Mouse (Mus musculus): ENCODE data around the gene Acer1. TPM values are rescaled to one million over a fixed set of nuclear protein-coding genes. Genes with fewer than 3 reads are reported as not detected.
A peak's percentile ranks its signal among the peaks of the same experiment; 100 is the strongest.

The Acer1 gene
- polyA plus RNA-seq, 1 experiment from 2014 or later = not detected

DNA sequence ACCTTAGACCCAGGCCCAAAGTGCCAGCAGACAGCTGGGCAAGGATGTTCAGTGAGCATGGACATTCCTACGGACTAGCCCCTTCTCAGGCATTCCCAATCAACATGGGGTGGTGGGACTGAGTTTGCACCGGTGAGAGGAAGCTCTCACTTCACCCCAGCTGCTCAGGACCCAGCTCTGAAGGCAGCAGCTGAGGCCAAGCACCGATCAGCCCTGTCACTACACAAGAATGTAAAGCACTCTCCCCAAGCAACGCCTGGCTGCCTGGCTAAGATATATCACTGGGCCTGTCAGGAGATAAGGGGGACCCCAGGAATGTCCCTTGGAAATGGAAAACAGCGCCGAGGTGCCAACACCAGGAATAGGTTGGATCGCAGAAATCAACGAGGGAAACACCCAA, 19.3 kb upstream of the Acer1 start:
- Histone ChIP-seq H3K27me3 (no peaks in the 10 kb centered on the region), H3K4me3 (no peak overlapping the region), H3K4me1 (peaks cover 14% of the 10 kb centered on the region), H3K9ac (no peak overlapping the region), H3K4me2 (replicated peaks) (no peak overlapping the region), H3K27ac (no peak overlapping the region), H3K9me3 (no peaks in the 10 kb centered on the region), H3K36me3 (peaks cover 65% of the 10 kb centered on the region)
- WGBS = 68% methylated on average over 8 of the region's 8 CpGs
- ATAC-seq (ENCODE audit: low FRiP score, low read depth) = no peak

GRCm38 (mm10) chr17:56999968-57000609, 18.2 kb upstream of the Acer1 start, which contains the start of gene Pspn:
TSS of gene Pspn (minus strand) at chr17:57000018.
- H3K4me2 ChIP-seq (replicated peaks) = no peak within 1 kb of the TSS
- peaks cover 14% of the 10 kb centered on the region for H3K4me1 ChIP-seq
- no peaks in the 10 kb centered on the region for H3K27me3 ChIP-seq
- ATAC-seq (ENCODE audit: low FRiP score, low read depth) = no peak
- WGBS = 78% methylated on average over 9 of the region's 9 CpGs
- no peak within 1 kb of the TSS for H3K27ac ChIP-seq
- no peak within 1 kb of the TSS for H3K9ac ChIP-seq
- H3K4me3 ChIP-seq = no peak within 1 kb of the TSS
- no peaks in the 10 kb centered on the region for H3K9me3 ChIP-seq
- peaks cover 65% of the 10 kb centered on the region for H3K36me3 ChIP-seq

- H3K4me1 ChIP-seq = peaks cover 14% of the 10 kb centered on the region
- no peak for ATAC-seq (ENCODE audit: low FRiP score, low read depth)
- no peak overlapping the region for H3K27ac ChIP-seq
- H3K9me3 ChIP-seq = no peaks in the 10 kb centered on the region
- no peaks in the 10 kb centered on the region for H3K27me3 ChIP-seq
- H3K9ac ChIP-seq = no peak overlapping the region
- H3K4me3 ChIP-seq = no peak overlapping the region
- H3K4me2 ChIP-seq (replicated peaks) = no peak overlapping the region
- 92% methylated on average over 9 of the region's 9 CpGs for WGBS
- peaks cover 65% of the 10 kb centered on the region for H3K36me3 ChIP-seq
Measured at GRCm38 (mm10) chr17:56999414-56999813, 17.5 kb upstream of the Acer1 start.

DNA sequence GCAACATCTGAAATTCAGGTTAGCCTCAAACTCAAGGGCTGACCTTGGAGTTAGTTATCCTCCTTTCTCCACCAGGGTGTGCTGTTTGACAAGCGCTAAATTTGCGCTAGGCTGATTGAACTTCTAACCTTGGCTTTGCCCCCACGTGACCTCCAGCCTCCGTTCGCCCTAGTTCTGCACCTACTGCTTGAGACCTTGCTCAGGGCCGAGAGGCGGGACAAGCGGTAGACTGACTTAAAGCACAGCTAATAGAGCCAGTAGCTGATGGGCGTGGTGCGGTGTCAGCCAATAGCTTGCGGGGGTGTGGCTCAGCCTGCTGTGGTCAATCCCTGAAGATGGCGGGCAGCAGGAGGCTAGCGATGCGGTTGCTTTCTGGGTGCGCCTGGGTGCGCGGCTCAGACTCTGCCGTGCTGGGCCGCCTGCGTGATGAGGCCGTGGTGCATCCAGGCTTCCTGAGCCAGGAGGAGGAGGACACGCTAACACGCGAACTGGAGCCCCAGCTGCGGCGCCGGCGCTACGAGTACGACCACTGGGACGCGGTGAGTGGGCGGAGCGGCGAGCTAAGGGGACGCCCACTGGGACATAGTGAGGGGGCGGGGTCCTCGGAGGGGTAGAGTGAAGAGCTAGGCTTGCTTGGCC, 15.2 kb upstream of the Acer1 start, which contains the start of gene Alkbh7:
Alkbh7 (plus strand) TSS at position 311 of the 639 bp plus-strand sequence.
- peaks cover 14% of the 10 kb centered on the region for H3K4me1 ChIP-seq
- peak within 1 kb of the TSS; percentile 83 for H3K27ac ChIP-seq
- peak within 1 kb of the TSS; percentile 76 for H3K4me2 ChIP-seq (replicated peaks)
- H3K36me3 ChIP-seq = peaks cover 66% of the 10 kb centered on the region
- no peaks in the 10 kb centered on the region for H3K27me3 ChIP-seq
- H3K9me3 ChIP-seq = no peaks in the 10 kb centered on the region
- H3K4me3 ChIP-seq = peak within 1 kb of the TSS; percentile 81
- peak within 1 kb of the TSS; percentile 74 for H3K9ac ChIP-seq
- peak; percentile 99 for ATAC-seq (ENCODE audit: low FRiP score, low read depth)
- WGBS = under 1% methylated on average over 38 of the region's 38 CpGs

DNA sequence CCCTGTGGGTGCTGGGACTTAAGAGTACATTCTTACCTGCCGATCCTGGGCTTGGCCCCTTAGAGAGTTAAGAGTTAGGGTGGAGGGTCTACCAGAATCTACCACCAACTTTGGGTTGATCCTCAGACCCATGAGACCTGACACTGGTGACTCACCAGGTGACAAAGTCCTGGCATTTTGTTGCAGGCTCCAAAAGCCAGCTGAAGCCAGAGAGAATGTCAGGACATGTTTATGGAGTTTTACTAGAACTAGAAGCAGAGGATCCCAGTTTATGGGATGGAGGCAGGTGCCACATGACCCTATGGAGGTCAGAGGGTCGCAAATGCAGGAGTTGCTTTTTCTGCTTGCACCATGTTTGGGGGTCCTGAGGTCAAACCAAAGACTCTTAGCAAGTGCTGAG, 14.6 kb upstream of the Acer1 start:
- H3K9me3 ChIP-seq = no peaks in the 10 kb centered on the region
- H3K27me3 ChIP-seq = no peaks in the 10 kb centered on the region
- ATAC-seq (ENCODE audit: low FRiP score, low read depth) = no peak
- H3K27ac ChIP-seq = no peak overlapping the region
- H3K9ac ChIP-seq = no peak overlapping the region
- H3K36me3 ChIP-seq = peaks cover 72% of the 10 kb centered on the region
- peak overlapping the region; percentile 76 for H3K4me2 ChIP-seq (replicated peaks)
- 73% methylated on average over 2 of the region's 2 CpGs for WGBS
- peak overlapping the region; percentile 81; the same call in 1 of the 2 replicates for H3K4me3 ChIP-seq
- peaks cover 14% of the 10 kb centered on the region for H3K4me1 ChIP-seq

GRCm38 (mm10) chr17:56995046-56995445, 13.1 kb upstream of the Acer1 start:
- Histone ChIP-seq H3K4me2 (replicated peaks) (no peak overlapping the region), H3K27ac (no peak overlapping the region), H3K36me3 (peaks cover 68% of the 10 kb centered on the region), H3K9ac (no peak overlapping the region), H3K4me3 (no peak overlapping the region), H3K4me1 (peaks cover 21% of the 10 kb centered on the region), H3K27me3 (no peaks in the 10 kb centered on the region), H3K9me3 (no peaks in the 10 kb centered on the region)
- no peak for ATAC-seq (ENCODE audit: low FRiP score, low read depth)
- WGBS = 92% methylated on average over 8 of the region's 8 CpGs

GRCm38 (mm10) chr17:56990966-56991365, 9.0 kb upstream of the Acer1 start:
- peaks cover 44% of the 10 kb centered on the region for H3K36me3 ChIP-seq
- peak overlapping the region; percentile 86 for H3K9ac ChIP-seq
- H3K4me2 ChIP-seq (replicated peaks) = peak overlapping the region; percentile 78
- H3K4me3 ChIP-seq = peak overlapping the region; percentile 88
- H3K9me3 ChIP-seq = no peaks in the 10 kb centered on the region
- H3K4me1 ChIP-seq = peaks cover 7% of the 10 kb centered on the region
- H3K27me3 ChIP-seq = no peaks in the 10 kb centered on the region
- no peak overlapping the region for H3K27ac ChIP-seq
- no peak for ATAC-seq (ENCODE audit: low FRiP score, low read depth)
- 72% methylated on average over 2 of the region's 2 CpGs for WGBS

GRCm38 (mm10) chr17:56990115-56990746, 8.3 kb upstream of the Acer1 start, which contains the start of gene Clpp:
TSS of gene Clpp (plus strand) at chr17:56990305.
- ATAC-seq (ENCODE audit: low FRiP score, low read depth) = peak; percentile 97
- H3K4me1 ChIP-seq = peaks cover 7% of the 10 kb centered on the region

DNA sequence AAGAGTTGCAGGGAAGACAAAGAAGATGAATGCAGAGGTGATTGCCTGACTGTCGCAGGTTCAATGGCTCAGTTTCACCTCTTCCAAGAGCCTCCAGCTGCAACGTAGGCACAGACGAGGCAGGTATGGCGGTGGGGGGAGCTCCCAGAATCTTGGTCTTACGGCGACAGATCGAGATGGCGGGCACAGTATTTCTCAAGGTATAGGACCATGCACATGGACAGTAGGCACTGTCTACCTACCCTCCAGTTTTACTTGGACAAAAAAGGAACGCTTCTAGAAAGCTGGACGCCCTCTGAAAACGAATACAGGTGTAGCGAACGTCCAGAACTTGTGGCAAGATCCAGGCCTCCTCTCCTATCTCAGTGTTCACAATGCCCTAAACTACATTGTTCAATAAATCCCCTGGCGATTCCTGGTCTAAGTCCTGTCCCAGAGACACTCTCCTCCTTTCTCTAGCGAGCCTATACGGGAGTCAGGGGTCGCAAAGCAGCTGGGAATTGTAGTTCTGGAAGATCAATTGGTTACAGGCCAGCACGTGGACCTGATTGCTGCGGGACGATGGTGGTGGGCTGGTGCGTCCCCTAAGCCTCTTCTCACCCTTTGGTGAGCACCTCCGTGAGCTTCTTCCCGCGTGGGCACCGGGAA, 7.7 kb upstream of the Acer1 start:
- Histone ChIP-seq H3K9me3 (no peaks in the 10 kb centered on the region), H3K9ac (peak overlapping the region; percentile 68), H3K36me3 (peaks cover 31% of the 10 kb centered on the region), H3K4me2 (replicated peaks) (peak overlapping the region; percentile 78), H3K27ac (peak overlapping the region; percentile 70; the same call in 1 of the 2 replicates), H3K4me3 (peak overlapping the region; percentile 88), H3K27me3 (no peaks in the 10 kb centered on the region), H3K4me1 (peaks cover 7% of the 10 kb centered on the region)
- WGBS = 3% methylated on average over 25 of the region's 25 CpGs
- peak; percentile 92 for ATAC-seq (ENCODE audit: low FRiP score, low read depth)

More at GRCm38 (mm10) chr17:56990115-56990746, 8.3 kb upstream of the Acer1 start, which contains the start of gene Clpp:
- peak within 1 kb of the TSS; percentile 70 for H3K27ac ChIP-seq
- no peaks in the 10 kb centered on the region for H3K9me3 ChIP-seq
- peak within 1 kb of the TSS; percentile 78 for H3K4me2 ChIP-seq (replicated peaks)
- peak within 1 kb of the TSS; percentile 86 for H3K9ac ChIP-seq
- under 1% methylated on average over 52 of the region's 52 CpGs for WGBS
- H3K4me3 ChIP-seq = peak within 1 kb of the TSS; percentile 88
- peaks cover 37% of the 10 kb centered on the region for H3K36me3 ChIP-seq
- H3K27me3 ChIP-seq = no peaks in the 10 kb centered on the region

DNA sequence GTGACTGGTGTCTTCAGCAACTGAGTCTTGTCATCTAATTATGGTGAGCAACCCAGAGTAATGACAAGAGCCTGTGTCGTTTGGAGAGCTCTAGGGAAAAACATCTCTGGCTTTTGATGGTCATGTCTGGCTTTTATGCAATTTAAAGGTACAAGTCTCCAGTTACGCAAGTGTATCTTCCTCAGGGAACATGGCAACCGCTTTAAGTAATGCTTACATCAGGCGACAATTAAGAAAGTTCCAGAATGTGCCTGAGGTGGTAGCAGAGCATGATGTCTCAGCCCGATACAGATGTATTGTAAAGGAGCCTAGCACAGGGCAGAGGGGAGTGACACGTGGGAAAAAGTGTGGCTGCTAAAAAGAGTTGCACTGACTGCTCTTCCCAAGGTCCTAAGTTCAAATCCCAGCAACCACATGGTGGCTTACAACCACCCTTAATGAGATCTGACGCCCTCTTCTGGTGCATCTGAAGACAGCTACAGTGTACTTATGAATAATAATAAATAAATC, 7.0 kb upstream of the Acer1 start:
- peak overlapping the region; percentile 78 for H3K4me2 ChIP-seq (replicated peaks)
- no peak for ATAC-seq (ENCODE audit: low FRiP score, low read depth)

GRCm38 (mm10) chr17:56988441-56988840, 6.5 kb upstream of the Acer1 start:
- Histone ChIP-seq H3K27ac (no peak overlapping the region), H3K36me3 (peaks cover 19% of the 10 kb centered on the region), H3K4me2 (replicated peaks) (no peak overlapping the region), H3K4me1 (peaks cover 7% of the 10 kb centered on the region), H3K9me3 (no peaks in the 10 kb centered on the region), H3K27me3 (no peaks in the 10 kb centered on the region), H3K9ac (no peak overlapping the region), H3K4me3 (no peak overlapping the region)
- no peak for ATAC-seq (ENCODE audit: low FRiP score, low read depth)
- 80% methylated on average over 7 of the region's 7 CpGs for whole genome bisulfite sequencing

More for the DNA sequence above, 7.0 kb upstream of the Acer1 start:
- H3K9me3 ChIP-seq = no peaks in the 10 kb centered on the region
- H3K4me1 ChIP-seq = peaks cover 7% of the 10 kb centered on the region
- no peak overlapping the region for H3K27ac ChIP-seq
- H3K27me3 ChIP-seq = no peaks in the 10 kb centered on the region
- H3K4me3 ChIP-seq = peak overlapping the region; percentile 88
- 71% methylated on average over 7 of the region's 7 CpGs for WGBS
- H3K36me3 ChIP-seq = peaks cover 24% of the 10 kb centered on the region
- H3K9ac ChIP-seq = no peak overlapping the region
